Mouse (Mus musculus) erythroid progenitor cell, adult 5-6 weeks (primary cell): ENCODE data around the gene Fnbp4. TPM values are rescaled to one million over a fixed set of nuclear protein-coding genes. Genes with fewer than 3 reads are reported as not detected.

Experiments used
- ATAC-seq: replicated peaks from 2 replicates; pipeline ENCODE4 v1.8.0; 2016; ENCODE audit warnings: moderate number of reproducible peaks, mild to moderate bottlenecking, moderate TSS enrichment, inconsistent platforms; ENCODE audit not compliant: poor library complexity, low FRiP score, severe bottlenecking
- total RNA-seq, 2 experiments: library from RNA; stranded (forward) in 1 of 2; stranded (reverse) in 1 of 2; fragments of 150-400 nt in 1 of 2; fragments of 186-747, 209-891 nt in 1 of 2; gene quantifications; 2 replicates each; pipeline versions ENCODE4 v1.2.3 to v1.2.4; 2015 to 2017; ENCODE audit warnings: low replicate concordance in 2 of 2

The Fnbp4 gene
- 134 and 182 TPM in 2 replicates for total RNA-seq (2015; ENCODE audit: low replicate concordance)
- 329 and 333 TPM in 2 replicates for total RNA-seq (2017; ENCODE audit: low replicate concordance)

GRCm38 (mm10) chr2:90745053-90745678 is at the start of gene Fnbp4:
Gene Fnbp4 (plus strand): TSS chr2:90745370.
- peak; percentile 98 for ATAC-seq

DNA sequence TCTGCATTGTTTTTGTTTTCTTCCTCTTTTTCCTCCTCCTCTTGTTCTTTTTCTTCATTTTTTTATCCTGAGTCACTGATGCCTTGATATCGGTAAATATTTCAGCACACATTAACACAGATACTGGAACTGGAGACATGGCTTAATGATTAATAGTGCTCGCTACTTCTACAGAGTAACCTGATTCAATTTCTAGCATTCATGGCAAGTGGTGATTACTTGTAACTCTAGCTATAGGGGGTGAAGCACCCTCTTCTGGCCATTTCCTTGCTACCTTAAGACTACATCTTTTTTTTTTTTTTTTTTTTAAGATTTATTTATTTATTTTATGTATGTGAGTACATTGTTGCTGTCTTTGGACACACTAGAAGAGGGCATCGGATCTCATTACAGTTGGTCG is 44.2 kb upstream of the Fnbp4 start:
- ATAC-seq, result no peak

DNA sequence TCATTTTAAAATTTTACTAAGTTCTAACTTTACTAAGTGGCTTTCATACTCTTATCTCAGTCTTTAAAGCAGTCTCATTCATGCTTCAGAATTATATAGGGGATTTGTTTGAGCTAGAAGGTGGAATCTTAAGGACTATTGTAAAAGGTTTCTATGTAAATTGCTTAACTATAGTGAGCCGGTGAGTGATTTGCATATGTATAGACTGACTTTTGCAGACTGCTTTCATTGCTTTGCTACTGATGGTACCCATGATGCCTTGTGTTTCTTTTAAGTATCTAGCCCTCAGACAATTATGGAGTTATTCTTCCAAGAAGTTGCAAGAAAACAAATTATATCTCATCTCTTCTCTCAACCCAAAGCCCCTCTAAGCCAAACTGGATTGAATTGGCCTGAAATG is 36.6 kb upstream of the Fnbp4 start:
- no peak for ATAC-seq

DNA sequence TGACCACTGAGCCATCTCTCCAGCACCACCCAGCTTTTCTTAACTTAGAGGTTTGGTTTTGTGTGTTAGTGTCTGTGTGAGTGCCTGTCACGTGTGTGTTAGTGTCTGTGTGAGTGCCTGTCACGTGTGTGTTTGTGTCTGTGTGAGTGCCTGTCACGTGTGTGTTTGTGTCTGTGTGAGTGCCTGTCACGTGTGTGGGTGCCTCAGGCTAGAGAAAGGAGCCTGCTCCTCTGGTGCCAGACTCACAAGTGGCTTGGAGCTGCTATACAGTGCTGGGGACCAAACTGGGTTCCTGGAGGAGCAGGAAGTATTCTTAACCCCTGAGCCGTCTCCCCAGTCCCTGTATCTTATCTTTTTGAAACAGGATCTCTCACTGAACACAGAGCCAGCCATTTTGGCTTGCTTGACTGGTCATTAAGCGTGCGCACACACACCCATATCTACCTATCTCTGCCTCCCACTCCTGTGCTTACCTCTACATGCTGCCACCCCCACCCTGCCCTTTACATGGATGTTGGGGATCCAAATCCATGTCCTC is 29.5 kb upstream of the Fnbp4 start:
- peak; percentile 93 for ATAC-seq

DNA sequence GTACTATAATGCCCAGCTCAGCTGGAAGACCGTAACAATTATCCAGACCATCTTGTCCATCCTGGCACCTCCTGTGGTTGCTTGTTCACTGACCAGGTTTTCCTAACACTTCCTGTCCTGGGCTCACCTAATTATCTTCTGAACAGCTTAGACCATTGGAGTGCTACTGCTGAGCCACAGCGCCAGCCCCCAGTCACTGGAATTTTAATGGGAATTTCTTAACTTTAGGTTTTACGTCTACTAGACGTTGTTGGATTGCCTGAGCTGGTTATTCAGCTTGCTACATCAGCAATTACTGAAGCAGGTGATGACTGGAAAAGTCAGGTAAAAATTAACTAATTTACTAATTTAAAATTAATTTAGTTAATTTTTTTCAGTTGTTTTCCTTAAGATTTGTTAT is 27.8 kb upstream of the Fnbp4 start:
- ATAC-seq, result no peak

DNA sequence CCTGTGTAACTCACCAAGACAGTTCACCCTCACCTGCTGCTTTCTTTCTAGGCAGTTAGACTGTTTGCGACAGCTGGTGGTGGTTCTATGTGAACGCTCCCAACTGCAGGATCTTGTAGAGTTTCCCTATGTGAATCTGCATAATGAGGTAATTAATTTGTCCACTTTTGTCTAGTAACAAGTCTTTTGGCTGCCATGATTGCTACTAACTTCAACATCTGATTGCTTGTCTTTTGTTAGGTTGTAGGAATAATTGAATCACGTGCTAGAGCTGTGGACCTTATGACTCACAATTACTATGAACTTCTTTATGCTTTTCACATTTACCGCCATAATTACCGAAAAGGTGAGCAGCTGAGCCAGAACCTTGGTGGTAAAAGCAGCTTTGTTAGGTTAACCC is 27.2 kb upstream of the Fnbp4 start:
- no peak for ATAC-seq

DNA sequence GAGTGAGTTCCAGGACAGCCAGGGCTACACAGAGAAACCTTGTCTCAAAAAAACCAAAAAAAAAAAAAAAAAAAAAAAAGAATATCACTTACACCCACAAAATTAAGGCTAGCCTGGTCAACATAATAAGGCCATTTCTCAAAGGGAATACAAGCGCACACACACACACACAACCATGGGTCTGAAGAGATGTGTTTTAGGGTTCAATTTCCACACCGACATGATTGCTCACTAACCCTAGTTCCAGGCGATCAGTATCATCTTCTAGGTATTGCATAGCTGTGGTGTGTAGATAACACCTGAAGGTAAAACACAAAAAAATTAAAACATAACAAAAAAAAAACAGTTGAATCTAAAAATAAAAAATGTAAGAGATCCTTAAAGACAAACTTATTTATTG is 18.4 kb upstream of the Fnbp4 start:
- ATAC-seq, result no peak

GRCm38 (mm10) chr2:90735326-90735725 is 9.8 kb upstream of the Fnbp4 start:
- no peak for ATAC-seq

- no peak for ATAC-seq
These were observed 6.4 kb upstream of the Fnbp4 start for GRCm38 (mm10) chr2:90738801-90739200.

DNA sequence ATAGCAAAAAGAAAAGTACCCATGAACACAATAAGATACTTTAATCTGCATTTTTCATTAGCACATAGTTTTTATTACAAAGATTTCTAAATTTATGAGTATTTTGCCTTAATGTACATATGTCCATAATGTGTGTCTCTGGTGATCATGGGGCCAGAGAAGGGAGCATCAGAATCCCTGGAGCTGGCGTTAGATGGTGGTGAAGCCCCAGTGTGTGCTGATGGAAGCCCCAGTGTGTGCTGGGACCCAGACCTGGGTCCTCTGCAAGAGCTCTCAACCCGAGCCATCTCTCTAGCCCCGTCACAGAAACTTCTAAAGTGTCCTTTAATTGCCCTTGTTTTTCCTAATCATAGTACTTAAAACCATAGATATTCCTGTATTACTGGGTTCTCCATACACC is 5.8 kb upstream of the Fnbp4 start:
- ATAC-seq, result no peak

- ATAC-seq, result no peak
These were observed 5.2 kb upstream of the Fnbp4 start for GRCm38 (mm10) chr2:90739921-90740320.

DNA sequence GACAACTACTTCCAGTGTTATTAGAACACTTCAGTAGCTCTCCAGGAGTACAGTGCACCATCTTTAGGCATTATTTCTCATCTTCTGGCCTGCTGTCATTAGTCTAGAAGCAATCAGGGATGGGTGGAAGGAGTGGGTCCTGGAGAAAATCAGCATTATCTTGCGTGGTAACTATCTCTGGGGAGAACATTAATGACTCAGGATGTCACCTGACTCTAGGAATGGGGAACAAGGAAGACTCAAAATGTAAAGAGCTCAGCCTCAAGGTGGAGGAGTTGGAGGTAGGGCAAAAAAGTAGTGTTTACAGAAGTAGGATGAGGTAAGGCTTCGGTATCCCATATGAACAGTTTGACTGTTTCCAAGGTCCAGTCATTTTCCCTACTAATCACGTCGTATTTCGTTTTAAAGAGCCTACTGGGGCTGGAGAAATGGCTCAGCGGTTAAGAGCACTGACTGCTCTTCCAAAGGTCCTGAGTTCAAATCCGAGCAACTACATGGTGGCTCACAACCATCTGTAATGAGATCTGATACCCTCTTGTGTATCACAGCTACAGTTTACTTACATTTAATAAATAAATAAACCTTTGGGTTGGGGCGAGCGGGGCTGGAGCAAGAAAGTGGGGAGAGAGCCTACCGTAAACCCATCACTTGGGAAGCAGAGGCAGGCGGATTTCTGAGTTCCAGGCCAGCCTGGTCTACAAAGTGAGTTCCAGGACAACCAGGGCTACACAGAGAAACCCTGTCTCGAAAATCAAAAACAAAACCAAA is 701 bp upstream of the Fnbp4 start:
- no peak for ATAC-seq

DNA sequence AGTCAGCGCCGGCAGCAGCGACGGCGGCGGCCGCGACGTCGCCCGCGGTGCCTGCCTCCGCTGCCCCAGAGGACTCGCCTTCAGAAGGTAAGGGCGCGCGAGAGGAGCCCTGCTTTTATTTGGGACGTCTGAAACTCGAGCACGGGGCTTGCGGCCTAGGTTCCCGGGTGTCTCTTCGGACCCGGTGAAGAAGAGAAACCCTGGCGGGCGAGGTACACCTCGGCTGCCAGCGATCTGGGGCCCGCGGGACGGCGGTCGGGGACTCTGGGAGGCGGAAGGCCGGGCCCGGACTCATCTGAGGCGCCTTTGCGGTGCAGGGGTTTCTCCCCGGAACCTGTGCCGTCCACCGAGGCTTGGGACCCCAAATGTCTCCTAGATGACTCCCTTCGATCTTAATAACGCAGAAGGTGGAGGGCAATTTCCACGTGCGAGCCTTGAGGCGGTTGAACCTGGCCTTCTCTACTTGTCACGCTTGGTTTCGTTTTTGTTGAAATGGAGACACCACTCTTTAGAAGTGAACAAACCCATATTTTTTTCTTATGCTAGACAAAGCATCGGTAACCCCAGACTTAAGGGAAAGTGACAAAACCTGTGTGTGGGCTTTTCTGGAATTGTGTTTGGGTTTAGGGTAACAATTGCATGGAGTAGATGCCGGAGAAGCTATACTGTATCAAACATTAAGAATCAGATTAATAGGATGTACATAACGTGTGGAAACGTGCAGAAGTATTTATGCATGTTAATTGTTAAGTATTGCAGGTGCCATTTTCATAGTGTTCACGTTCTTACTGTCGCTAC is 769 bp downstream of the Fnbp4 start:
- peak; percentile 30; the same call in 1 of the 2 replicates for ATAC-seq

DNA sequence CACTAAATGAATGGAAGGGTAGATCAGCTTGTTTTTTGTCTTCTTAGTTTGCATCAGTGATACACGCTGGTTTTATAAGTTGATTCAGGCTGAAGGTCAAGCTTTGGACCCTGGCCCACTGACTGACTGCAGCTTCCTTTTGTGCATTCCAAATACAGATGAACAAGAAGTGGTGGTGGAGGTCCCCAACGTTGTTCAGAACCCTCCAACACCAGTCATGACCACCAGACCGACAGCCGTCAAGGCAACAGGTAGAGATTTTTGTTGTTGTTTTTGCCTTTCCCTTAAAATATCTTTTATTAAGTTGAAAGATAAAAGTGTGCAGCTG is 1.3 kb downstream of the Fnbp4 start:
- no peak for ATAC-seq

GRCm38 (mm10) chr2:90747131-90747530 is 2.0 kb downstream of the Fnbp4 start:
- ATAC-seq, result no peak

GRCm38 (mm10) chr2:90749676-90750459 is 4.7 kb downstream of the Fnbp4 start:
- ATAC-seq, result no peak

GRCm38 (mm10) chr2:90753565-90753964 is 8.4 kb downstream of the Fnbp4 start:
- no peak for ATAC-seq

DNA sequence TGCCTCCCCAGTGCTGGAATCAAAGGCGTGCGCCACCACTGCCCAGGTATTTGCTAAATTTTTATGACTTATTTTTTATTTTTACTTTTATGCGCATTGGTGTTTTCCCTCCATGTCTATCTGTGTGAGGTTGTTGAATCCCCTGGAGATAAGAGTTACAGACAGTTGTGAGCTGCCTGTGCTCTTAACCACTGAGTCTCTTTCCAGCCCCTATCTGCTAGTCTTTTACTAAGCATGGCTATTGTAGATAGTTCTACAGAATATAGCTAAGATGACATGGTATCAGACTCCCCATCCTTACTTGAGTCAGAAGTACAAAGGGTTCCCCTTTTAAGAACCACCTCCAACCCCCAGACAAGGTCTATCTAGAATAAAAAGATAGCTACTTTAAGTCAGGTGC is 9.0 kb downstream of the Fnbp4 start:
- no peak for ATAC-seq

DNA sequence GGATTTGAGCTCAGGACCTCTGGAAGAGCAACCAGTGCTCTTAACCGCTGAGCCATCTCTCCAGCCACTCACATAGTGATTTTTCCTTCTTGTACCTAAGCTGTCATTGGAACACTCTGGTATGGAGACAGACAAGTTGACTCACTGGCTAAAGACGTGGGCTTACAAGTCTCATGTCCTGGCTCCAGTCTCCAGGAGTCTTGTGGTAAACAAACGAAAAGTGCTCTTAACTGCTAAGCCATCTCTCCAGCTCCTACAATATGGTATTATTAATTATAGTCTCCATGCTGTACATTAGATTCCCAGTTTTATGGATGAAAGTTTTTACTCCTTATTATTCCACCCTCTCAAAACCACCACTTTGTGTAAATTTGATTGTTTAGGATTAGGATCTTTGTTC is 20.0 kb downstream of the Fnbp4 start:
- ATAC-seq, result no peak

DNA sequence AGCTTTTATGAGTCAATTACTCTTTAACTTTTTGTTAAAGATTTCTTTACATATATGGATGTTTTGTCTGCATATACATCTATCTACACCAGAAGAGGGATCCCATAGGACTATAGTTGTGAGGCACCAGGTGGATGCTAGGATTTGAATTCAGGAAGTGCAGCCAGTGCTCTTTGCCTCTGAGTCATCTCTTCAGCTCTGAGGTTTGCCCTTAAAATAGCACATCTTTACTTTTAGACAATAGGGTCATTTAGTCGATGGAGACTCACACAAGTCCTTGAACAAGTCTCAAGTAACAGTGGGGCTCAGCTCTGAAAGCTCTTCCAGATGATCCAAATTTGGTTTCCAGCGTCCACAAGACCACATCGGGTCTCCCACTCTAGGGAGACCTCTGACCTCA is 36.2 kb downstream of the Fnbp4 start:
- ATAC-seq, result no peak
